Mouse (Mus musculus): ENCODE measurements at regions not wholly inside any gene's neighbourhood (a gene's known extent, or its start where the extent isn't known, plus 50 kb on each side); places are given as distances from the start of the nearest gene placed in this dataset.

DNA sequence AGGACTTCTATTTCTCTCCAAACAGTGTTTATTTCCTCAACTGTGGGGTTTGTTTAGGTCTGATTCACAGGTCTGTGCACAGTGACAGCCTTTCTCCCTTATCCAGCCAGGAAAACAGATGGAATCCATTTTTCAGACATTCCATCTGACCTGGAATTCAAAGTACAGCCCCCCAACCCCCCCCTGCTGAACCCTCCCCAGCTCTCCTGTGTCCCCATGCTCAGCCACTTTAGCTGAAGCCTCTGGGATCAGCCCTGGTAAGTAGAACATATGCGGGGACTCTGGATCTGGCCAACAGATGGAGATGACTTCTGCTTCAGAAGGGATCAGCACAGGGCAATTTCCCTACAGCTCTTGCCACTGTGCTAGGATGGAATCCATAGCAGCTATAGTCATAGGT, 674.2 kb downstream of the Fat4 start:
- DNase-seq (ENCODE audit: low read depth, low spot score): no peak

GRCm38 (mm10) chr3:39571444-39572237, 684.9 kb downstream of the Fat4 start:
- DNase-seq (ENCODE audit: low read depth, low spot score): no peak

- DNase-seq (ENCODE audit: low read depth, low spot score): no peak
Observed at GRCm38 (mm10) chr3:39575200-39575599, 688.5 kb downstream of the Fat4 start.

DNA sequence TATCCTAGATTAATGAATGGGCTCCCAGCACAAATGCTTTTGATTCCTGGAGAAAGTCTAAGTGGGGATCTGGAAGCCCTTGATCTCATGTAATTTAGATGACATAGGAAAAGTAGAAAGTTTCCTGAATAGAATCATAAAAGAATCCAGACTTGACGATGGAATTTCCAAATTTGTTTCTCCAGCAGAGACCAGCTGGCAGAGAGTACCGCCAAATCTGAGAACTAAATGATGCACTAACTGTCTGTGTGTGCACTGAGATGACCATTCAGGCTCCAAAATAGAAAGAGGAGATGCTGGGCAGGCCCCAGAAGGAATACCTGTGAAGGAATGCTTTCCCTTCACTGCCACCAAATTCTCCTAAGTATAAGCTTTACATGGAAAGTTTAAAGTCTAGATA, 704.6 kb downstream of the Fat4 start:
- no peak for DNase-seq (ENCODE audit: low read depth, low spot score)

DNA sequence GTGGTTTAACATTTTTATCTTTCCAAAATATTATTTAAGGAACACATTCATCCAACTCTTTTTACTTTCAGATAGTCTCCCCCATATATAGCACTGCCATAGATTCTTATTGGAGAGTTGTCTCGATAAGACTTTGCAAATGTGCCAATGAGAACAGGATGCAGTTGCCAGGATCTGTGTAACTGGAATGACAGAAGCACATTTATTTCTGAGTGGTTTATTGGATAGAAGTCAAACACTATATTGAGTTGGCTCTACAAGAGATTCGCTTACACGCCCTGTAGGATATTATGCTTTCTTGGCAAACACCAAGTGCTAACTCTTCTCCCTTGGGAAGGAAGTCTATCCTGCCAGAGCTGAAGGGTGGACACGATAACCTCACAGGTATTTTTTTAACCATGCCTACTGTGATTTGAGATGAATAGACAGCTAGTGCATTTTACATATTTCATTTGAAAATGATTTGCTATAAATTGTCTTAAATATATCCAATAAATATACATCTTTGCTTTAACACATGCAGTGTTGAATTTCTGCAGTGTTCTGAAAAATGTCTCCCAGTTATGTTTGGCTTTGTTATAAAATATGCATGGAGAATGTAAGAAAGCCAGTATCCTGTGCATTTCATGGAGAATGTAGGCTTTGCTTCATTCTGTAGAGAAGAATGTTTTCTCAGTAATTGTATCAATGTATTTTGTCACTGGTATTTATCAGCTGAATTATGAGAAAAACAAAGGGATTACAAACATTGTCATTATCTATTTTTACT, 705.8 kb downstream of the Fat4 start:
- DNase-seq (ENCODE audit: low read depth, low spot score): peak; percentile 7

DNA sequence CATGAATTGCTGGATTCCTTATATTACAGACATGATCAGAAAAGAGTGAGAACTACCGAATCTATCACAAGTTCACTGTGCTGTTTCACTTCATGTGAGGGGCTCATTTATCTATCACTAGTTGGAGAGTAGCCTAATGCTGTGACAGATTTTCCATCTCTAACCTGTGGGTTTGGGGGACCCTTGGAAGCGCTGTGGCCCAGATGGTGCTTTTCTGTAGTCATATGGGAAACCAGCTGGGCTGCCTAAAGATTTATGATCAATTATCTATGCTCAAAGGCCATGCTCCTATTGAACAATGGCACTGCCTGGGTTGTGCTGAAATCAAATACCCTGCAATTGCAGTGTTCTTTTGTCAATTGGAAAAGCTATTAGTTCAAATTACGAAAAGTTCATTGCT, 723.2 kb downstream of the Fat4 start:
- DNase-seq (ENCODE audit: low read depth, low spot score): no peak

- DNase-seq (ENCODE audit: low read depth, low spot score): no peak
Observed at GRCm38 (mm10) chr3:39612408-39612807, 725.7 kb downstream of the Fat4 start.

DNA sequence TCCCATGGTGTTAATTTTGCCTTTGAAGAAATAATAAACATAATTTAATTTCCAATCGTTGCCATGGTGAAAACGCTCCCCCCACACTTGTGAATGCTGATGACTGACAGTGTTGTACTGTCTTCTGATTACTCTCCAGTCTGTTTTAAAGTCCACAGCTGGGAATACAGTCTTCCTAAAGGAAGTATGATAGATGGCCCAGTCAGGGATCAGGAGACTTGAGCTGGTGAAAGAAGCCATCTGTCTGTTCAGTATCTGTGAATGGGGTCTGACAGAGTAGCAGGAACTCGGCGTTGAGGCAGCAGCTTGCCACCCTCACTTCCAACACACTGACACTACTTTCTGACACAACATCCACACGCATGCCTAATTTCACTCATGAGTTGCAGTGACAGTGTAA, 751.2 kb downstream of the Fat4 start:
- DNase-seq (ENCODE audit: low read depth, low spot score): no peak

DNA sequence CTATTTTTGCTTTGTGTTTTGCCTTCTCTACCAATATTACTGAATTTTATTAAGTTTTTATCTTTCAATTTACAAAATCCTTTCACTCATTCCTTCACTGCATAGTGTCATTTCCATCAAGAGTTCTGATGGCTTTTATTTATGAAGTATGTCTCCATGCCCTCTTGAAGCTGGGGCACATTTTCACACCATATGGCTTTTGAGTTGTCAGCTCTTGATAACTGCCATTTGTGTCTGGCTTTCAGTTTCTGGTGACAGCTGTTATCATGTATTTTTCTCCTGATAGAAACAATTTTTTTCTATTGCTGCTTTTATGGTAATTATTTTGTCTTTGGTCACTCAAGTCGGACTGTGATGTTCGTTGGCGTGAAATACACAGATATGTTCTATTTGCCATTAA, 756.5 kb downstream of the Fat4 start:
- no peak for DNase-seq (ENCODE audit: low read depth, low spot score)

- no peak for DNase-seq (ENCODE audit: low read depth, low spot score)
Observed at GRCm38 (mm10) chr3:39666817-39667216, 780.1 kb downstream of the Fat4 start.

GRCm38 (mm10) chr3:39669145-39669544, 782.4 kb downstream of the Fat4 start:
- DNase-seq (ENCODE audit: low read depth, low spot score): no peak

DNA sequence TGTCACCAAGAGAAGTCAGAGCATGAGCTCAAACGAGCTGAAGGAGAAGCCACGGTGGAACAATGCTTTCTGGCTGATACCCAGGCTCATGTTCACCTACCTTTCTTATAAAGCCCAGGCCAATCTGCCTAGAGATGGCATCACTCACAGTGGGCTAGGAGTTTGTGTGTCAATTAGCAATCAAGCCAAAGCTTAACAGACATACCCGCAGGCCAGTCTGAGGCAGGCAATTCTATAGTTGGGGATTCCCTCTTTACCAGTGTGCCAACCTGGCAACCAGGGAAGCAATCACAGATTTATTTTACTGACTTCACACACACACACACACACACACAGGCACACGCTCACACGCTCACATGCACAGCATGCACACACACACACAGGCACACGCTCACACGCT, 787.3 kb downstream of the Fat4 start:
- no peak for DNase-seq (ENCODE audit: low read depth, low spot score)

DNA sequence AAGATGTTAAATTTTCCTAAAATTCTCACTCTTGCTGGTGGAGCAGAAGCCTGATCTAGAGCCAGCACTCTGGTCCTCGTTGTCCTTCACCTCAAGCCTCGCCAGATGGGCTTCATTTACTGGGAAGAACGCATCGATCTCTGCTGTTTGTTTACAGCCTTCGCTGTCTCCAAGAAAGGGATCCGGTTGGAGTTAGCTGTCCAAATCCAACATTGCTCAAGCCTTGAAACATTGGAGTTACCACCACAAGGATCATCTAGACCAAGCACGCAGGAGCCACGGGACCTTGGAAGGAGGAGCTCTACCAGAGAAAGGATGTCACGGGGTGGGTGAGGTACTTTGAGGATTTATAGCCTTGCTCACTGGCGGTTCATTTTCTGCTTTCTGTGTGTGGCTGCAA, 788.2 kb downstream of the Fat4 start:
- DNase-seq (ENCODE audit: low read depth, low spot score): peak; percentile 38

DNA sequence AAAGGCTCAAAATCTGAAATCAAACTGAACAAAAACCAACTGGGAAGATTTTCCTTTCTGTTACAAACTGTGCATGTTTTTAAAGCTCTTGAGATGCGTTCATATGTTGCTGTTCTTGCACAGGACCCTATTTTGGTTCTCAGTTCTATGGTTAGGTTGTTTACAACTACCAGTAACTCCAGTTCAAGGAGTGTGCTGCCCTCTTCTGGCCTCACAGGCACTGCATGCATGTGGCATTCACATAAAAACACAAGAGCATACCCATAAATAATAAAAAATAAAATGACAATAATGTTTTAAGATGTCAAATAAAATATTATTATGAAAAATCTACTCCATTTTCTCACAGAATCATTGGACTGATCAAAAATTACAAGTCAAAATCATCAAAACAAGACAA, 818.9 kb downstream of the Fat4 start:
- DNase-seq (ENCODE audit: low read depth, low spot score): no peak

DNA sequence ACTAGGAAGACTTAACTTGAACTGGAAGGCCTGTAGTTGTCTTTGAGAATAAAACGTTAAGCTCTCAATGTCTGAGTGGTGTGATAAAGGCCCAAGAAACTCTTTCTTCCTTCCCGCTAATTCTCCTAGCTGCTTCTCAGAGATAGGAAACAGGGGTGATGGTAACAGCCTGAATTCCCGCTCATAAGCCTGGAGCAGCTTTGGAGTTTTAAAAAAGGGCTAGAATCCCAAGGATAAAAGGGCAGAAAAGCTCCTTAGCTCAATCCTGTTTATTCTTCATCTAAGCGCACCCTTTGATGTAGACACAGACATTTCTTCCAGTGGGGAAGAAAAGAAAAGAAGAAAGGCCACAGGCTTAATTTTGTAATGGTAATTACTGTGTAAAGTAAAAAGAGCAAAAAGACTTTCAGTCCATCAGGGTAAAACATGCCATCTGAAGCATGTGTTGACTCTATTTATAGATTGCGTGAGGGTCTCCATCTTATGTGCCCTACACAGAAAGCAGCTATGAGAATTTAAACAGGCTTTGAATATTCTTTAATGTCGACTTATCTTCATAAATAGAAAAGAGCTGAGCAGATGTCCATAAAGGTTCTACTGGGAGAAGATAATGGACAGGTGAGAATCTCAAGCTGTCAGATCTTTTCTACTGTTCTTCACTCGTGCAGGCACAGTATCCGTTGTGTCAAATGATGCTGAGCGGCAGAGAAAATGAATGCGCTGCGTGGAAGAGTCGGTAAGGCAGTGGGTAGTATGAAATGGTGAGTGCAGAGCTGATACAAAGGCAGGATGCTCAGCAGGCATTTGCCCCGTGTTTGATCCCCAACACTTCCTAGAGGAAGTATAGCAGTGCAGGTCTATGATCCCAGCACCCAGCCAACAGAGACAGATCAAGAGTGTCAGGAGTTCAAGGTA, 818.0 kb upstream of the Intu start:
- DNase-seq (ENCODE audit: low read depth, low spot score): no peak

DNA sequence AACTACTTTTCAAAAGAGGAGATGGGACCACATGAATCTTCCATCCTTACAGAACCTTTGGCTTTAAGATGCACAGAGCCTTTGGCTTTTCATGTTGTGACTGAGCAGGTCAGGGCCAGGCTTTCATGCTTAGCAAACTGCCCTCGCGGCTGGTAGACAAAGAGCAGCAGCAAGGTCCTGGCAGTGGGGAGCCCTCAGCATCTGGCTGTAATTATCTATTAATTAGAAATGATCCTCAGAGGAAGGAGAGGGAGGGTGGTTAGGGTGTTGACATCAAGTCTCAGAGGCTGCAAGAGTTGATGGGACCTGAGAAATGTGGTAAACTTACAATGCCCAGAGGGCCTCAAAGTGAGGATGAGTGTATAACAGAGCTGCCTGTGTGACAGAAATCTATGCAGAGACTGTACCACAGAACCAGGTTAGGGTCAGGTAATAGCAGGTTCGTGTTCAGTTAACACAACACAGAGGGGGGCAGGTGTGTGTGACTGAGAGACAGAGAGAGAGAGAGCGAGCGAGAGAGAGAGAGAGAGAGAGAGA, 817.0 kb upstream of the Intu start:
- DNase-seq (ENCODE audit: low read depth, low spot score): no peak

DNA sequence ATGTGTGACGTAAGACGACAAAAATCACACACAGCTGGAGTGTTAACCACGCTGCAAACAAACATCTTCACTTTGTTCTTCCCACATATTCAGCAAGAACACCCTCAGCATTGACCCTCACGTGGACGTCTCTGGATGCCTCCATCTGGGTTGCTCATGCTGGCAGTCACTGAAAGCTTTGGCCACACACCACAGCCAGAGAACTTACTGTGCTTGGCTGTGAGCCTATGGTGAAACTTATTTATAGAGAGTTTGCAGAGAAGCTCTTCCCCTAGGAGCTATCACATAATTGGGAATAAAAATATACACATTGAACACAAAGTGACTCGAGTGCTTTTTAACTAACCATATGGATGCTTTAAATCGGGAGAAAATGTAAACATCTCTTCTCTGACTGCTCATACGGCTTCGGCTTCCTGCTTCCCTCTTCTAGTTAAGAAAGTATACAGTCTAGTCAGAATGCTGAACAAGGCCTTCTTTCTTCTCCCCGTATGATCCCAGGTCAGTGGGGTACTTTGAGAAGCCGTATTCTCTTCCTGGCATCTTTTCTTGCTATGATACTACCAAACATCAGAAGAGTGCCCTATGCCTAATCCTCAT, 812.0 kb upstream of the Intu start:
- DNase-seq (ENCODE audit: low read depth, low spot score): peak; percentile 78

- no peak for DNase-seq (ENCODE audit: low read depth, low spot score)
Observed at GRCm38 (mm10) chr3:39725755-39726154, 805.3 kb upstream of the Intu start.

DNA sequence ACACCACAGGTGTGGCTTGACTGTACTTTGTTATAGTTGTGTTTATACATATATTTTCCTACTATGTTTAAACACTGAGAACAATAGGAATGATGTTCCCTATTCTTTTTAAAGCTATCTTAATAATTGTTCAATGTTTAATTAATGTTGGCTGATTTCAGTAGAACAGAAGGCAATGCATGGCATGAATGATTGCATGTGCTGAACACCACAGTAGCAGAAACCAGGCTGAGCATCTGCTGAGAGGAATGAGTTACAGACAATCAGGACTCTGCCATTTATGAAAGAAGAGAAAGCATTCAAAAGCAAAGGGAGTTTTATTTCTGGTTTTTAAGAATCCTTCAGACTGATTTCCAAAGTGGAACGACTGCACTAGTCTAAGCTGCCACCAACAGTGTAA, 794.4 kb upstream of the Intu start:
- DNase-seq (ENCODE audit: low read depth, low spot score): no peak

DNA sequence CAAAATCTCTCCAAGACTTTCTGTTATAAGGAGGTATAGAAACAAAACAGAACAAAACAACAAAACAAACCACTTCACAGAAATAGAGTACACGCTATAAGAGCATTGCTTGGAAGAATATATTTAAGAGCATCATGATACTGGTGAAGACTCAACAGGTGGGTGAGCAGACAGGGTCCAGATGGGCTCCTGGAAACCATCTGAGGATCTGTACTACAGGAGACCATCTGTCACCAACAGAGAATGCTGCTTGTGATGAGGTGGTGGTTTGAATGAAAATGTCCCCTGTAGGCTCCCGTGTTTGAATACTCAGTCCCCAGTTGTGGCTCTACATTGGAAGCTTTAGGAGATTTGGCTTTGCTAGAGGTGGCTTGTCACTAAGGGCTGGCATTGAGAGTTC, 785.1 kb upstream of the Intu start:
- no peak for DNase-seq (ENCODE audit: low read depth, low spot score)

DNA sequence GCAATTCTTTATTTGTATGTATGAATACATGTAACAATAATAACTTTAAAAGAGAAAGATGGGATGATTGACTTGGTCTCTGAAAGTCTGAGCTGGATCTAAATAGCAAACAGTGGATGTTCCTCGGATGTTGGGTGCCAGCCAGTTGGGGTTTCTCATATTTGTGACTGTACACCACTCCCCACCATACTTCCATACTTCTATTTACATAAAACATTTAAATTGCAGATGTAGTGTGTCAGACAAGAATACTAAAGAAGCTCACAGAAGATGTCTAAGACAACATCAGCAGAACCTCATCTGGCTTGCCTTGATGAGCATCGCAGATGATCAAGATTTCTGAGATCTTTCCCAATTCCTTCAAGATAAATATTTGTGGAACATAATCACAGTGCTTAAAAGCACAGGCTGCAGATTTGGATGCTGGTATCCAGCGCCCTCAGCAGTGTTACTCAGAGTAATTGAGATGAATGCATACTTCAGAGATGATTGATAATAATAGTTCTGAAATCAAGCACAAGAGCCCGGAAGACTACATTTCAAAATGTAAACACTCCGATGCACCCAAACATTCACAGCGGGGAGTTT, 762.0 kb upstream of the Intu start:
- DNase-seq (ENCODE audit: low read depth, low spot score): no peak
